Mouse (Mus musculus) neural tube, postnatal 0 days (tissue): ENCODE measurements around the gene Crim1. TPM values are rescaled to one million over a fixed set of nuclear protein-coding genes. Genes with fewer than 3 reads are reported as not detected.

Source experiments
- microRNA-seq: library from miRNA; unstranded; fragments of <30 nt; microRNA quantifications from one replicate; pipeline ENCODE4, GENCODE M21; 2016
- polyA plus RNA-seq: library from polyadenylated mRNA; unstranded; fragments of >200 nt; fragmentation: Nextera tagmentation; extraction: Ambion mirVana; gene quantifications from 2 replicates; pipeline ENCODE4 v1.2.1, GENCODE M21; 2015

Gene Crim1
- 24.4 and 24.7 TPM in 2 replicates for polyA plus RNA-seq

DNA sequence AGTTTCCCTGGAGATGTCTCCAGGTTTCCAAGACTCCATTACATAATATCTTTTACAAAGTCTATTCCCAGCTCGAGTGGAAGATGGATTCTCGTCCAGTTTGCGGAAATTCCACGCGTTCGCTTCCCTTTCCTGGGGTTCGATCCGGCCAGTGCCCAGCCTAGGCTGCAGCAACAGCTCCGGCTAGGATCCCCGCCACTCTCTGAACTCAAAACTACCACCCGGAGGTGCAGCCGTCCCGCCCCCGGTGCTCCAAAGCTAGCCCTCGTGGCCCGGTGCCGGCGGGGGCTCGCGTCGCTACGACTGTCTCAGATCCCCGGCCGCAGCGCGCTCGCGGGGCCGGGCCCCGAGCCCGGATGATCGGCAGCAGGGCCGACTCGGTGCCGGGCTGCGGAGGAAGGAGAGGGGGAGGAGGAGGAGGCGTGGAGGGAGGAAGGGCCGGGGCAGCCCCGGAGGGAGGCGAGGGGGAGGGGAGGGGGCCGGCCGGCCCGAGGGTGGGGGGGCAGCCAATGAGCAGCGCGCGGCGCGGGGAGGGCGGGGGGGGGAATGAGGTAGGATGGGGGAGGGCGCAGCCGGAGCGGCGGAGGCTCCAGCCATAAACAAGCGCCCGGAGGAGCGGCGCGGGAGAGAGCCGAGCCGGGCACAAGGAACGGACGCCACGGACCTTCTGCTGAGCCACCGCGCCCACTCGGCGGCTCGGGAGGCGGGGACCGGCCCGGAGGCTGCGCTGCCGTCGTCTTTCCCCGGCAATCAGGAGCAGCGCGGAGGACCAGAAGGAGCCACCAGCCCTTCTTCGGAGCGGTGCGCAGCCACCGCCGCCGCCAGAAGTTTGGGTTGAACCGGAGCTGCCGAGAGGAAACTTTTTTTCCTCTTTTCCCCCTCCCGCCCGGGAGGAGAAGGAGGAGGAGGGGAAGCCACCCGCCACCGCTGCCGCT lies at the start of gene Crim1:
TSS of gene Crim1 (plus strand) at position 623 of the 935 bp plus-strand sequence.

DNA sequence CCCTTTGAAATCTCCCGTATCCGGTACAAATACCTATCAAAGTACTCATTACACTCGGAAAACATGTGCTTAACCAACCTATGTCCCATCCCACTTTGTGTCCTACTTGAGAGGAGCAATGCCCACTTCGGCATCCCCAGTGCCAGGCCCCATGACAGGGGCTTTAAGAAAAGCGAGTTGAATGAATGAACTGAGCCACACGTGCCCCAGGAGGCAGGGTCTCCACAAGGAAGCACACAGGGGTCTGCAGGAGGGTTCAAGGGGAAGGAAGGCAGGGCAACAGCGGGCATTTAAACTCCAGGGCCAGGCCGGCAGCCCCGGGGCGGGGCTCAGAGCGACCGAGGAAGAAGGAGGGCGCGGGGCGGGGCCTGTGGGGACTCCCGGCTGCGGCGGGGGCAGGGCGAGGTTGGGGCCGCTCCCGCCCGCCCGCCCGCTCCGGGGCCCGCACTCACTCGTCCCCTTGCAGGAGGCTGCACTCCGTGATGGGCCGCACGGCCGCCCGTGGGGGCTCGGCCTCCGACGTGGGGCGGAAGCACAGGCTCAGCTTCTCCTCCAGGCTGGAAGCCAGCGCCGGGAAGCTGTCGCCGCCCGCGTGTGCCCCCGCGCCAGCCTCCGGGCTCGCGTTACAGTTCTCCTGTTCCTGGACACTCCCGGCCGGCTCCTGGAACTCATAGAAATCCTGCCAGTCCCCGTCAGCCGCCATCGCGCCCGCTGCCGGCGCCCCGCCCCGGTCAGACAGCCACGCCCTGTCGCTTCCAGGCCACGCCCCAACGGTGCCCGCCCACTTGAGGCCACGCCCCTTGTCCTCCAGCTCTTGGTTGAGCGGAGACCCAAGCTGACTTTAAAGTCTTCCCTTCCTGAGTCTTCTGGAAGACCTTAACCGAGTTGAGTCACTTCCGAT lies 217.6 kb downstream of the Crim1 start, which contains the start of gene Fez2:
TSS of gene Fez2 (minus strand) at position 772 of the 901 bp plus-strand sequence.

Small RNA genes within 50 kb of the gene (microRNA-seq; reads per million reads assigned to microRNA genes)
- gene Gm25069, result not detected

Other genes with a start within 250 kb of the Crim1 start
- 65.6 and 71.0 TPM in 2 replicates for gene Fez2, start 217.9 kb downstream of the Crim1 start, polyA plus RNA-seq